Comparison of ENCODE assay signal across 30 mouse cellular contexts in the genomic region with DNA sequence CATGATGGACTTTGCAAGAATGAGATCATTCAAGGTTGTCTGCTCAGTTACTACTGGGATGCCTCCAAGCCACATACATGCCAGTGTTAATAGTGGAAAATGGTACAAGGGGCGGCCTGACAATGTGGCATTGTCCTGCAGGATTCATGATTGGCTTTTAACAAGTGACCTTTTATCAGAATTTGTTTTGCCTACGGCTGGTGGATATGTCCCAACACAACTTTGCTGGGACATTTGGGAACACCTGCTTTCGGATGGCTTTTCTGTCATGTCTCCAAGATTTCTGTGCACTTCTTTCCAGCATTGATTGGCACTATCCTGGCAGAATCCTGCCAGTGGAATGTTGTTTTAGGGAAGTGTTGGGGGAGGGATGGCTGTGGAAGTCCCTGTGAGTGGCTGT.
DNase-seq lines count a peak whose midpoint lies in the region; ATAC-seq and TF ChIP-seq lines count a peak whose summit lies in the region.
"Had no signal": no experiment of that assay in that cellular context is flagged by ENCODE, and none has a peak within 500 bp of the region (broad histone marks: within the 10 kb centered on the region; RNA-seq: fewer than 3 reads in every experiment).

No protein-coding gene starts in this region.

- whole genome bisulfite sequencing in liver, adult 2 months, result 46% methylated on average over 3 of the region's 3 CpGs
- 86% methylated on average over 3 of the region's 3 CpGs for WGBS in forebrain, embryonic 14.5 days

- H3K4me1 ChIP-seq in liver, adult 2 months (ENCODE audit: control insufficient read depth, insufficient read depth, low read length), result no peaks in the 10 kb centered on the region
- peaks cover 7% of the 10 kb centered on the region for H3K4me1 ChIP-seq in forebrain, embryonic 14.5 days (ENCODE audit: control insufficient read depth, insufficient read depth, low read length)
- H3K4me1 ChIP-seq: embryonic facial prominence, embryonic 12.5 days; embryonic facial prominence, embryonic 15.5 days; heart, embryonic 10.5 days; heart, embryonic 13.5 days had no signal

- TF ChIP-seq POLR2A in liver, adult 2 months (IDR thresholded peaks at IDR 0.05; ENCODE audit: extremely low read depth, insufficient read depth, low read length), result no peak

- no peak overlapping the region for H3K4me3 ChIP-seq in liver, adult 2 months (ENCODE audit: insufficient read depth, low read depth, low read length)
- H3K4me3 ChIP-seq in forebrain, embryonic 14.5 days (ENCODE audit: low read depth, low read length), result no peak overlapping the region
- H3K4me3 ChIP-seq: embryonic facial prominence, embryonic 12.5 days; embryonic facial prominence, embryonic 15.5 days; forebrain, embryonic 12.5 days; gastrocnemius, adult 2 months; heart, adult 2 months; heart, embryonic 10.5 days; heart, embryonic 13.5 days had no signal

- H3K79me2 ChIP-seq in liver, adult 2 months (ENCODE audit: control insufficient read depth, insufficient read depth, low read length), result no peaks in the 10 kb centered on the region

- no peak overlapping the region for H3K4me2 ChIP-seq in forebrain, embryonic 14.5 days (ENCODE audit: low read length)
- H3K4me2 ChIP-seq: embryonic facial prominence, embryonic 12.5 days; embryonic facial prominence, embryonic 15.5 days; forebrain, embryonic 12.5 days; heart, embryonic 13.5 days; hindbrain, embryonic 14.5 days had no signal

- no peak overlapping the region for H3K27ac ChIP-seq in liver, adult 2 months (replicated peaks; ENCODE audit: insufficient read depth, low read depth, low read length)
- H3K27ac ChIP-seq in forebrain, embryonic 14.5 days (ENCODE audit: low read depth, low read length), result no peak overlapping the region
- H3K27ac ChIP-seq: embryonic facial prominence, embryonic 12.5 days; embryonic facial prominence, embryonic 15.5 days; forebrain, embryonic 12.5 days; gastrocnemius, adult 2 months; heart, adult 2 months; heart, embryonic 10.5 days; heart, embryonic 13.5 days; hindbrain, embryonic 14.5 days; hindbrain, postnatal 0 days had no signal

- intact Hi-C loops in left cerebral cortex, postnatal 10 days (cut with DNase I), result no loop called here

- H3K36me3 ChIP-seq in liver, adult 2 months (ENCODE audit: control insufficient read depth, insufficient read depth, low read length), result no peaks in the 10 kb centered on the region
- no peaks in the 10 kb centered on the region for H3K36me3 ChIP-seq in forebrain, embryonic 14.5 days (ENCODE audit: control insufficient read depth, insufficient read depth, low read length)
- H3K36me3 ChIP-seq: embryonic facial prominence, embryonic 12.5 days; embryonic facial prominence, embryonic 15.5 days; forebrain, embryonic 12.5 days; heart, embryonic 10.5 days; heart, embryonic 13.5 days had no signal

- DNase-seq in heart, adult 11 months, result peak; percentile 67
- DNase-seq in heart, adult 18-20 months, result no peak
- DNase-seq in liver, adult 2 months (ENCODE audit: extremely low read depth, low read depth, low spot score), result peak; percentile 31
- no peak for DNase-seq in liver
- peak; percentile 8 for DNase-seq in 3134 (ENCODE audit: extremely low read depth, insufficient read length, low spot score)
- DNase-seq in adipocyte (ENCODE audit: low spot score), result peak; percentile 2
- no peak for DNase-seq in forebrain, embryonic 14.5 days (ENCODE audit: low spot score)
- no peak for DNase-seq in left cerebral cortex, postnatal 10 days (ENCODE audit: extremely low spot score in 1 of 2, low spot score in 2 of 2)
- DNase-seq: adrenal gland, adult 2 months; adrenal gland, postnatal 14 days; cerebellum, adult 11-12 months; cerebellum, adult 9-11 months; cerebellum, postnatal 25 days; gastrocnemius, adult 2 months; gastrocnemius, postnatal 14 days; heart, adult 2 months; heart, postnatal 14 days; heart, postnatal 4 days had no signal

- no peaks in the 10 kb centered on the region for H3K9me3 ChIP-seq in forebrain, embryonic 14.5 days (replicated peaks; ENCODE audit: control insufficient read depth, low read length)
- H3K9me3 ChIP-seq: embryonic facial prominence, embryonic 12.5 days; embryonic facial prominence, embryonic 15.5 days; forebrain, embryonic 12.5 days; heart, embryonic 10.5 days; heart, embryonic 13.5 days had no signal

- no peaks in the 10 kb centered on the region for H3K27me3 ChIP-seq in liver, adult 2 months (ENCODE audit: control insufficient read depth, insufficient read depth, low read length)
- no peaks in the 10 kb centered on the region for H3K27me3 ChIP-seq in forebrain, embryonic 14.5 days (replicated peaks; ENCODE audit: control insufficient read depth, insufficient read depth, low read length)
- H3K27me3 ChIP-seq: embryonic facial prominence, embryonic 12.5 days; embryonic facial prominence, embryonic 15.5 days; forebrain, embryonic 12.5 days had no signal

- no peak for TF ChIP-seq CTCF in liver, adult 2 months (IDR thresholded peaks at IDR 0.05; ENCODE audit: low read depth, low read length)

- ATAC-seq in forebrain, embryonic 14.5 days, result no peak
- ATAC-seq: activated CD4-positive, CD25-positive, alpha-beta regulatory T cell, adult 4 months; CD4-positive, CD25-positive, alpha-beta regulatory T cell, adult 4 months; forebrain, embryonic 16.5 days; hindbrain, postnatal 0 days; inflammation-experienced regulatory T-cells, adult 6 months; intestine, embryonic 16.5 days had no signal

- H3K9ac ChIP-seq in liver, adult 2 months (ENCODE audit: low read depth, low read length), result no peak overlapping the region
- H3K9ac ChIP-seq in forebrain, embryonic 14.5 days (ENCODE audit: low read length), result no peak overlapping the region
- H3K9ac ChIP-seq: embryonic facial prominence, embryonic 12.5 days; embryonic facial prominence, embryonic 15.5 days; forebrain, embryonic 12.5 days; heart, embryonic 13.5 days; hindbrain, embryonic 14.5 days had no signal

Comparison
In these comparisons a context has a peak if more than half of its experiments do, and no peak if none do; other contexts are left out.
1. DNase-seq: peak in heart, adult 11 months (single experiment), liver, adult 2 months (single experiment), 3134 (single experiment) and adipocyte (single experiment); none in heart, adult 18-20 months (0 of 2), liver (single experiment), forebrain, embryonic 14.5 days (single experiment) and left cerebral cortex, postnatal 10 days (0 of 2).